Mouse (Mus musculus) inflammation-experienced regulatory T-cells, adult 6 months (primary cell): ENCODE results near the gene Tbc1d9. TPM values are rescaled to one million over a fixed set of nuclear protein-coding genes. Genes with fewer than 3 reads are reported as not detected.

Experiments used
- polyA plus RNA-seq, 3 experiments: library from polyadenylated mRNA; unstranded; fragments of 100-300 nt; shearing (Covaris generic); gene quantifications; one replicate each; pipeline ENCODE4 v1.2.1; 2017

The Tbc1d9 gene
- polyA plus RNA-seq, 3 experiments from 2014 or later: 0.18 to 0.20 TPM; not detected in 1

Other genes with a start within 250 kb of the Tbc1d9 start
- gene Gm10645, start 818 bp downstream of the Tbc1d9 start, polyA plus RNA-seq: not detected
- gene Ucp1, start 125.0 kb downstream of the Tbc1d9 start, polyA plus RNA-seq: not detected
- gene Elmod2, start 167.1 kb downstream of the Tbc1d9 start, polyA plus RNA-seq: 10 to 100 TPM in 2 of 3 experiments, 1 to 10 TPM in 1; 9.0 to 10.7 (median 10.4) TPM
- gene Mgat4d, start 183.1 kb downstream of the Tbc1d9 start, polyA plus RNA-seq: not detected
- 1 to 10 TPM in 1 of 3 experiments, under 1 TPM in 1, not detected in 1; 0.71 to 7.2 TPM for gene Clgn, start 224.5 kb downstream of the Tbc1d9 start, polyA plus RNA-seq